Mouse (Mus musculus): ENCODE measurements at regions not wholly inside any gene's neighbourhood (a gene's known extent, or its start where the extent isn't known, plus 50 kb on each side); places are given as distances from the start of the nearest gene placed in this dataset.

GRCm38 (mm10) chr16:77695443-77695842, 93.5 kb upstream of the Gm11146 start:
- no peak overlapping the region for H3K4me2 ChIP-seq
- H3K27ac ChIP-seq: no peak overlapping the region
- H3K9ac ChIP-seq: no peak overlapping the region
- no peaks in the 10 kb centered on the region for H3K27me3 ChIP-seq (replicated peaks)
- no peaks in the 10 kb centered on the region for H3K36me3 ChIP-seq (replicated peaks)
- no peak for ATAC-seq (replicated peaks)
- whole genome bisulfite sequencing: 96% methylated on average over 1 of the region's 1 CpGs
- no peaks in the 10 kb centered on the region for H3K4me1 ChIP-seq
- no peaks in the 10 kb centered on the region for H3K9me3 ChIP-seq
- no peak overlapping the region for H3K4me3 ChIP-seq

GRCm38 (mm10) chr16:77687056-77687839, 85.4 kb upstream of the Gm11146 start:
- no peak for ATAC-seq (replicated peaks)
- no peaks in the 10 kb centered on the region for H3K27me3 ChIP-seq (replicated peaks)
- 0 out of 2 replicates have a peak overlapping the region, but pooled peaks have one; percentile 11 for H3K27ac ChIP-seq
- H3K4me1 ChIP-seq: peaks cover 12% of the 10 kb centered on the region
- H3K4me2 ChIP-seq: no peak overlapping the region
- H3K36me3 ChIP-seq (replicated peaks): no peaks in the 10 kb centered on the region
- WGBS: 89% methylated on average over 4 of the region's 4 CpGs
- no peaks in the 10 kb centered on the region for H3K9me3 ChIP-seq
- H3K4me3 ChIP-seq: no peak overlapping the region
- no peak overlapping the region for H3K9ac ChIP-seq

GRCm38 (mm10) chr16:77685651-77686190, 83.8 kb upstream of the Gm11146 start:
- Histone ChIP-seq H3K4me2 (no peak overlapping the region), H3K4me3 (no peak overlapping the region), H3K4me1 (peaks cover 12% of the 10 kb centered on the region), H3K9ac (no peak overlapping the region), H3K9me3 (no peaks in the 10 kb centered on the region), H3K27me3 (replicated peaks) (no peaks in the 10 kb centered on the region), H3K27ac (peak overlapping the region; percentile 56), H3K36me3 (replicated peaks) (no peaks in the 10 kb centered on the region)
- 78% methylated on average over 5 of the region's 5 CpGs for WGBS
- ATAC-seq (replicated peaks): peak; percentile 79

- H3K27me3 ChIP-seq (replicated peaks): no peaks in the 10 kb centered on the region
- no peaks in the 10 kb centered on the region for H3K36me3 ChIP-seq (replicated peaks)
- H3K9me3 ChIP-seq: no peaks in the 10 kb centered on the region
- H3K4me3 ChIP-seq: no peak overlapping the region
- ATAC-seq (replicated peaks): no peak; the same call in 1 of the 2 replicates
- H3K9ac ChIP-seq: no peak overlapping the region
- 0 out of 2 replicates have a peak overlapping the region, but pooled peaks have one; percentile 56 for H3K27ac ChIP-seq
- no peak overlapping the region for H3K4me2 ChIP-seq
- peaks cover 12% of the 10 kb centered on the region for H3K4me1 ChIP-seq
- WGBS: 69% methylated on average over 2 of the region's 2 CpGs
Measured at GRCm38 (mm10) chr16:77684521-77684920, 82.6 kb upstream of the Gm11146 start.

- no peak overlapping the region for H3K9ac ChIP-seq
- no peaks in the 10 kb centered on the region for H3K36me3 ChIP-seq (replicated peaks)
- H3K4me2 ChIP-seq: no peak overlapping the region
- H3K4me3 ChIP-seq: no peak overlapping the region
- no peak for ATAC-seq (replicated peaks)
- H3K4me1 ChIP-seq: peaks cover 3% of the 10 kb centered on the region; the same call in 1 of the 2 replicates
- 69% methylated on average over 2 of the region's 2 CpGs for WGBS
- no peak overlapping the region for H3K27ac ChIP-seq
- no peaks in the 10 kb centered on the region for H3K27me3 ChIP-seq (replicated peaks)
- H3K9me3 ChIP-seq: no peaks in the 10 kb centered on the region
Measured at GRCm38 (mm10) chr16:77679234-77679633, 77.3 kb upstream of the Gm11146 start.

GRCm38 (mm10) chr16:77676805-77677204, 74.9 kb upstream of the Gm11146 start:
- Histone ChIP-seq H3K9ac (no peak overlapping the region), H3K4me1 (peaks cover 3% of the 10 kb centered on the region; the same call in 1 of the 2 replicates), H3K4me3 (no peak overlapping the region), H3K27ac (no peak overlapping the region), H3K4me2 (no peak overlapping the region), H3K36me3 (replicated peaks) (no peaks in the 10 kb centered on the region), H3K9me3 (no peaks in the 10 kb centered on the region), H3K27me3 (replicated peaks) (no peaks in the 10 kb centered on the region)
- ATAC-seq (replicated peaks): no peak
- WGBS: 58% methylated on average over 2 of the region's 2 CpGs

- Histone ChIP-seq H3K4me2 (no peak overlapping the region), H3K9me3 (no peaks in the 10 kb centered on the region), H3K36me3 (replicated peaks) (no peaks in the 10 kb centered on the region), H3K4me3 (no peak overlapping the region), H3K27me3 (replicated peaks) (no peaks in the 10 kb centered on the region), H3K4me1 (peaks cover 3% of the 10 kb centered on the region; the same call in 1 of the 2 replicates), H3K27ac (peak overlapping the region; percentile 68), H3K9ac (no peak overlapping the region)
- 18% methylated on average over 6 of the region's 6 CpGs for WGBS
- 0 out of 2 replicates have a peak, but pooled peaks have one; percentile 27 for ATAC-seq (replicated peaks)
Measured at GRCm38 (mm10) chr16:77675885-77676597, 74.1 kb upstream of the Gm11146 start.

GRCm38 (mm10) chr16:77671253-77671652, 69.4 kb upstream of the Gm11146 start:
- Histone ChIP-seq H3K9ac (no peak overlapping the region), H3K36me3 (replicated peaks) (peaks cover 3% of the 10 kb centered on the region; the same call in 1 of the 2 replicates), H3K27ac (no peak overlapping the region), H3K27me3 (replicated peaks) (no peaks in the 10 kb centered on the region), H3K9me3 (no peaks in the 10 kb centered on the region), H3K4me2 (no peak overlapping the region), H3K4me1 (peaks cover 3% of the 10 kb centered on the region; the same call in 1 of the 2 replicates), H3K4me3 (no peak overlapping the region)
- no peak for ATAC-seq (replicated peaks)
- WGBS: 93% methylated on average over 2 of the region's 2 CpGs

GRCm38 (mm10) chr16:77665781-77666180, 63.9 kb upstream of the Gm11146 start:
- Histone ChIP-seq H3K4me2 (no peak overlapping the region), H3K27me3 (replicated peaks) (no peaks in the 10 kb centered on the region), H3K36me3 (replicated peaks) (peaks cover 3% of the 10 kb centered on the region; the same call in 1 of the 2 replicates), H3K9me3 (no peaks in the 10 kb centered on the region), H3K9ac (no peak overlapping the region), H3K4me3 (no peak overlapping the region), H3K4me1 (peaks cover 31% of the 10 kb centered on the region), H3K27ac (no peak overlapping the region)
- ATAC-seq (replicated peaks): no peak
- 72% methylated on average over 4 of the region's 4 CpGs for WGBS

GRCm38 (mm10) chr16:77662107-77662518, 60.2 kb upstream of the Gm11146 start:
- H3K4me2 ChIP-seq: peak overlapping the region; percentile 36
- H3K4me3 ChIP-seq: no peak overlapping the region
- H3K9me3 ChIP-seq: no peaks in the 10 kb centered on the region
- ATAC-seq (replicated peaks): peak; percentile 94
- H3K27ac ChIP-seq: peak overlapping the region; percentile 89
- no peaks in the 10 kb centered on the region for H3K27me3 ChIP-seq (replicated peaks)
- WGBS: 5% methylated on average over 4 of the region's 4 CpGs
- H3K9ac ChIP-seq: no peak overlapping the region
- peaks cover 35% of the 10 kb centered on the region for H3K4me1 ChIP-seq
- H3K36me3 ChIP-seq (replicated peaks): no peaks in the 10 kb centered on the region

- Histone ChIP-seq H3K9ac (no peak overlapping the region), H3K9me3 (no peaks in the 10 kb centered on the region), H3K36me3 (replicated peaks) (no peaks in the 10 kb centered on the region), H3K4me3 (no peak overlapping the region), H3K4me2 (no peak overlapping the region), H3K4me1 (peaks cover 13% of the 10 kb centered on the region), H3K27ac (0 out of 2 replicates have a peak overlapping the region, but pooled peaks have one; percentile 48), H3K27me3 (replicated peaks) (no peaks in the 10 kb centered on the region)
- ATAC-seq (replicated peaks): peak; percentile 49; the same call in 1 of the 2 replicates
- 55% methylated on average over 3 of the region's 3 CpGs for WGBS
Measured at GRCm38 (mm10) chr16:77653306-77653705, 51.4 kb upstream of the Gm11146 start.
